Mouse (Mus musculus) bone marrow, adult 2 months (tissue): ENCODE measurements at regions not wholly inside any gene's neighbourhood (a gene's known extent, or its start where the extent isn't known, plus 50 kb on each side); places are given as distances from the start of the nearest gene placed in this dataset.

Experiments
- CTCF ChIP-seq: fragments of 200-500 bp; IDR thresholded peaks from 2 replicates; pipeline ENCODE4 v1.5.1; 2011; ENCODE audit warnings: low read length, control low read depth; ENCODE audit not compliant: control insufficient read depth, insufficient read depth
- POLR2A ChIP-seq: fragments of 200-500 bp; IDR thresholded peaks from 2 replicates; pipeline ENCODE4 v1.6.1; 2011; ENCODE audit warnings: low read depth, mild to moderate bottlenecking, control low read depth, low read length, borderline replicate concordance; ENCODE audit not compliant: control insufficient read depth

- TF ChIP-seq POLR2A (no peak), CTCF (no peak)
These were observed 264.1 kb upstream of the Pum3 start for GRCm38 (mm10) chr19:27693706-27694105.
